Mouse (Mus musculus) neural tube, embryonic 11.5 days (tissue): ENCODE measurements around the gene Dnaic2. TPM values are rescaled to one million over a fixed set of nuclear protein-coding genes. Genes with fewer than 3 reads are reported as not detected.
A peak's percentile ranks its signal among the peaks of the same experiment; 100 is the strongest.

ENCODE experiments used
- ATAC-seq: fragments of 200-750 bp; cut with Nextera tagmentation; 2 replicates; pipeline ENCODE4 v1.8.0; 2017; ENCODE audit warnings: moderate number of reproducible peaks, mild to moderate bottlenecking, moderate TSS enrichment, moderate library complexity; ENCODE audit not compliant: insufficient read depth, low FRiP score, low TSS enrichment
- DNase-seq: peaks from one replicate; pipeline ENCODE4 v3.0.0-alpha.2; 2015; ENCODE audit warnings: low spot score
- H3K27ac ChIP-seq: fragments of 300-500 bp; sonication (generic); 2 replicates; pipeline ENCODE4 v1.5.1; 2014; ENCODE audit warnings: low read depth, mild to moderate bottlenecking, low read length
- H3K27me3 ChIP-seq: fragments of 300-500 bp; sonication (generic); 2 replicates; pipeline ENCODE4 v1.6.1; 2014; ENCODE audit warnings: mild to moderate bottlenecking, low read length, mixed read lengths; ENCODE audit not compliant: control insufficient read depth, insufficient read depth
- H3K36me3 ChIP-seq: fragments of 300-500 bp; sonication (generic); 2 replicates; pipeline ENCODE4 v1.6.1; 2014; ENCODE audit warnings: mild to moderate bottlenecking, low read length, moderate library complexity, mixed read lengths; ENCODE audit not compliant: control insufficient read depth, insufficient read depth
- H3K4me1 ChIP-seq: fragments of 300-500 bp; sonication (generic); 2 replicates; pipeline ENCODE4 v1.6.1; 2014; ENCODE audit warnings: low read length, mixed read lengths; ENCODE audit not compliant: control insufficient read depth, insufficient read depth
- H3K4me2 ChIP-seq: fragments of 300-500 bp; sonication (generic); 2 replicates; pipeline ENCODE4 v1.6.1; 2014; ENCODE audit warnings: low read depth, mild to moderate bottlenecking, moderate library complexity
- H3K4me3 ChIP-seq: fragments of 300-500 bp; sonication (generic); 2 replicates; pipeline ENCODE4 v1.5.1; 2014; ENCODE audit warnings: low read depth, low read length
- H3K9ac ChIP-seq: fragments of 300-500 bp; sonication (generic); 2 replicates; pipeline ENCODE4 v1.6.1; 2014; ENCODE audit warnings: mild to moderate bottlenecking, low read length
- H3K9me3 ChIP-seq: fragments of 300-500 bp; sonication (generic); 2 replicates; pipeline ENCODE4 v1.6.1; 2016; ENCODE audit warnings: low read length; ENCODE audit not compliant: control insufficient read depth
- WGBS: fragments of 180-500 bp; shearing (Covaris S2); extraction: QIAGEN DNeasy Blood & Tissue Kit; methylation state at CpG from one replicate; pipeline ENCODE4 v1.1.7; 2014; 5-methylcytosine and 5-hydroxymethylcytosine counted together
- polyA plus RNA-seq: library from polyadenylated mRNA; unstranded; fragments of >200 nt; fragmentation: Nextera tagmentation; extraction: Ambion mirVana; gene quantifications from 2 replicates; pipeline ENCODE4 v1.2.1, GENCODE M21; 2014

The Dnaic2 gene
- polyA plus RNA-seq, 1 experiment from 2014 or later: 2.5 TPM

- Histone ChIP-seq H3K4me1 (peaks cover 25% of the 10 kb centered on the region; the same call in 1 of the 2 replicates), H3K4me3 (no peak overlapping the region), H3K4me2 (no peak overlapping the region), H3K9me3 (no peaks in the 10 kb centered on the region), H3K9ac (no peak overlapping the region), H3K27ac (no peak overlapping the region), H3K36me3 (no peaks in the 10 kb centered on the region), H3K27me3 (no peaks in the 10 kb centered on the region)
- 39% methylated on average over 8 of the region's 8 CpGs for WGBS
- DNase-seq (no peak), ATAC-seq (0 out of 2 replicates have a peak, but pooled peaks have one; percentile 36)
Measured at GRCm38 (mm10) chr11:114803990-114804389, 76.8 kb downstream of the Dnaic2 start.

DNA sequence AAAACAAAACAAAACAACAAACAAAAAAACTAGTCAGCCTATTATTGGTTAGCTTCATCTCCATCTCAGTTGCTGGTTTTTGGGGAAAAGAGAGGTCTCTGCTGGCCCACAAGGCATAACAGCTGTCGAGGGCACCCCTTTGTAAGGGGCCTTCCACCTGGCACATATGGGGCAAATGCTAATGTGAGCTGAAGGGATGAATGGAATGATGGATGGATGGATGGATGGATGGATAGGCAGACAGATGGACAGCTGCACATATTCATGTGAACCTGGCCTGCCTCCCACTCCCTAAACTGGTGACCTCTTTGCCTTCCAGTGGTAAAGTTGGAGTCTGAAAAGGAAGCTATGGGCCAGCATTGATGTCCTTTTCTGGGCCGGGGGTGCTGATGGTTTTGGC, 79.8 kb downstream of the Dnaic2 start:
- 43% methylated on average over 2 of the region's 2 CpGs for WGBS
- DNase-seq: no peak
- H3K4me2 ChIP-seq: no peak overlapping the region
- H3K27me3 ChIP-seq: no peaks in the 10 kb centered on the region
- no peak overlapping the region for H3K27ac ChIP-seq
- peaks cover 25% of the 10 kb centered on the region; the same call in 1 of the 2 replicates for H3K4me1 ChIP-seq
- no peaks in the 10 kb centered on the region for H3K36me3 ChIP-seq
- no peak for ATAC-seq
- no peaks in the 10 kb centered on the region for H3K9me3 ChIP-seq
- H3K4me3 ChIP-seq: no peak overlapping the region
- no peak overlapping the region for H3K9ac ChIP-seq

Other genes with a start within 250 kb of the Dnaic2 start
- 826 and 967 TPM in 2 replicates for gene Rpl38, start 58.9 kb upstream of the Dnaic2 start, polyA plus RNA-seq
- 20.6 and 24.6 TPM in 2 replicates for gene Ttyh2, start 52.0 kb upstream of the Dnaic2 start, polyA plus RNA-seq
- gene Kif19a, start 38.0 kb downstream of the Dnaic2 start, polyA plus RNA-seq: 0.65 and 1.3 TPM in 2 replicates
- 43.1 and 51.5 TPM in 2 replicates for gene Btbd17, start 68.5 kb downstream of the Dnaic2 start, polyA plus RNA-seq
- gene Gpr142, start 71.5 kb downstream of the Dnaic2 start, polyA plus RNA-seq: not detected in 2 replicates
- 24.4 and 26.0 TPM in 2 replicates for gene Gprc5c, start 123.7 kb downstream of the Dnaic2 start, polyA plus RNA-seq
- 0.62 and 1.0 TPM in 2 replicates for gene Cd300a, start 162.6 kb downstream of the Dnaic2 start, polyA plus RNA-seq
- gene Cd300lb, start 207.0 kb downstream of the Dnaic2 start, polyA plus RNA-seq: 0.20 TPM in 1 of 2 replicates, not detected in the other
- gene Cd300c, start 241.7 kb downstream of the Dnaic2 start, polyA plus RNA-seq: 0.41 TPM in 1 of 2 replicates, not detected in the other